ENCODE assay signal across 17 mouse cellular contexts in the genomic region with DNA sequence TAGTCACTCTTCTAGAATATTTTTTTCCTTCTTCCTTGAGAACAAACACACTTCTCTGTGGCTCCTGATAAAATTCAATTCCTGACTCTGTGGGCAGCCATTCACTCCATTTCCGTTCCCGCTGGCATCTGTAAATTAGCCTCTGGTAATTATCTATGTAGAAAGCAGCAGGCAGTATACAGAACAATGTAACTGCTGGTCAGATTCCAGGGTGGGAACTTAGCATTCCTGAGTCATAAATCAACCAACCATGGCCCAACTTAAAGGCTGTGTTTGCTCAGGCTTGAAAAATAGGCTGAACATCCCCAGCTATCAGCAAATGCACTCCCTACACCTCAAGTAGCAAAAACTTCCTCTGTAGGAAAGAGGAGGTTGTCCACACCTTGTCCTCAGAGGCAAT.
A peak's percentile ranks its signal among the peaks of the same experiment; 100 is the strongest.
DNase-seq lines count a peak whose midpoint lies in the region; ATAC-seq and TF ChIP-seq lines count a peak whose summit lies in the region.
"Had no signal": no experiment of that assay in that cellular context is flagged by ENCODE, and none has a peak within 500 bp of the region (broad histone marks: within the 10 kb centered on the region; RNA-seq: fewer than 3 reads in every experiment).

No protein-coding gene starts in this region.

- H3K9ac ChIP-seq in kidney, embryonic 16.5 days (replicated peaks; ENCODE audit: low read length), result no peak overlapping the region
- H3K9ac ChIP-seq in neural tube, embryonic 13.5 days, result no peak overlapping the region
- H3K9ac ChIP-seq in intestine, postnatal 0 days (ENCODE audit: low read depth, low read length), result no peak overlapping the region
- H3K9ac ChIP-seq: heart, embryonic 13.5 days; lung, embryonic 15.5 days had no signal

- no peak for TF ChIP-seq CTCF in intestine, postnatal 0 days (IDR thresholded peaks at IDR 0.05; ENCODE audit: low read depth)

- intact Hi-C loops in left cerebral cortex, postnatal 36 days (cut with DNase I), result no loop called here

- peak; percentile 93 for ATAC-seq in kidney, embryonic 16.5 days (ENCODE audit: low FRiP score, low TSS enrichment)
- ATAC-seq in neural tube, embryonic 13.5 days (ENCODE audit: low read depth), result peak; percentile 61; the same call in 1 of the 2 replicates
- no peak for ATAC-seq in intestine, postnatal 0 days
- ATAC-seq: CD4-positive, CD25-positive, alpha-beta regulatory T cell, adult 4 months had no signal

- no peak for DNase-seq in kidney, adult 18-20 months
- DNase-seq in R1 (ENCODE audit: low read depth, low spot score), result peak; percentile 87
- DNase-seq in embryo, embryonic 11 days, result peak; percentile 42
- no peak for DNase-seq in left cerebral cortex, postnatal 36 days (ENCODE audit: low spot score in 2 of 2)
- DNase-seq in heart, embryonic 10.5 days (ENCODE audit: low spot score), result no peak
- DNase-seq: cerebellum, adult 11 months; cerebellum, postnatal 36 days; kidney, adult 2 months; right cerebral cortex, postnatal 14 days; thymus, postnatal 25 days had no signal

- WGBS in kidney, embryonic 16.5 days, result 1% methylated on average over 2 of the region's 2 CpGs
- WGBS in neural tube, embryonic 13.5 days, result 3% methylated on average over 2 of the region's 2 CpGs
- 6% methylated on average over 2 of the region's 2 CpGs for WGBS in intestine, postnatal 0 days
- WGBS in heart, embryonic 10.5 days, result 37% methylated on average over 2 of the region's 2 CpGs

- no peaks in the 10 kb centered on the region for H3K36me3 ChIP-seq in kidney, embryonic 16.5 days (ENCODE audit: insufficient read depth, low read length)
- H3K36me3 ChIP-seq in neural tube, embryonic 13.5 days, result no peaks in the 10 kb centered on the region
- H3K36me3 ChIP-seq in intestine, postnatal 0 days (ENCODE audit: control insufficient read depth, insufficient read depth), result no peaks in the 10 kb centered on the region
- H3K36me3 ChIP-seq in heart, embryonic 10.5 days, result no peaks in the 10 kb centered on the region
- H3K36me3 ChIP-seq: heart, embryonic 13.5 days; hindbrain, embryonic 10.5 days; lung, embryonic 15.5 days had no signal

- H3K4me1 ChIP-seq in kidney, embryonic 16.5 days (ENCODE audit: insufficient read depth, low read length), result peaks cover 6% of the 10 kb centered on the region; the same call in 1 of the 2 replicates
- H3K4me1 ChIP-seq in neural tube, embryonic 13.5 days (replicated peaks), result peaks cover 15% of the 10 kb centered on the region
- no peaks in the 10 kb centered on the region for H3K4me1 ChIP-seq in intestine, postnatal 0 days (replicated peaks; ENCODE audit: control insufficient read depth, insufficient read depth, low read length)
- H3K4me1 ChIP-seq in heart, embryonic 10.5 days, result no peaks in the 10 kb centered on the region
- H3K4me1 ChIP-seq: heart, embryonic 13.5 days; lung, embryonic 15.5 days had no signal

- no peak overlapping the region for H3K4me2 ChIP-seq in kidney, embryonic 16.5 days (replicated peaks; ENCODE audit: low read depth, low read length)
- H3K4me2 ChIP-seq in neural tube, embryonic 13.5 days, result no peak overlapping the region
- no peak overlapping the region for H3K4me2 ChIP-seq in intestine, postnatal 0 days (replicated peaks; ENCODE audit: low read depth)
- H3K4me2 ChIP-seq: heart, embryonic 13.5 days; lung, embryonic 15.5 days had no signal

- H3K27me3 ChIP-seq in kidney, embryonic 16.5 days (ENCODE audit: insufficient read depth, low read length), result no peaks in the 10 kb centered on the region
- no peaks in the 10 kb centered on the region; the same call in 1 of the 2 replicates for H3K27me3 ChIP-seq in neural tube, embryonic 13.5 days
- H3K27me3 ChIP-seq in intestine, postnatal 0 days (replicated peaks; ENCODE audit: control insufficient read depth, insufficient read depth, low read length), result no peaks in the 10 kb centered on the region
- H3K27me3 ChIP-seq in heart, embryonic 10.5 days (ENCODE audit: insufficient read depth, poor library complexity, severe bottlenecking), result no peaks in the 10 kb centered on the region
- H3K27me3 ChIP-seq: heart, embryonic 13.5 days; lung, embryonic 15.5 days had no signal

- peaks cover 5% of the 10 kb centered on the region; the same call in 1 of the 2 replicates for H3K9me3 ChIP-seq in kidney, embryonic 16.5 days (ENCODE audit: low read length)
- H3K9me3 ChIP-seq in neural tube, embryonic 13.5 days, result no peaks in the 10 kb centered on the region
- H3K9me3 ChIP-seq in intestine, postnatal 0 days (ENCODE audit: control insufficient read depth), result no peaks in the 10 kb centered on the region
- H3K9me3 ChIP-seq in heart, embryonic 10.5 days, result no peaks in the 10 kb centered on the region
- H3K9me3 ChIP-seq: heart, embryonic 13.5 days; hindbrain, embryonic 10.5 days; lung, embryonic 15.5 days had no signal

- no peak overlapping the region for H3K4me3 ChIP-seq in kidney, embryonic 16.5 days (ENCODE audit: low read length)
- no peak overlapping the region for H3K4me3 ChIP-seq in neural tube, embryonic 13.5 days
- no peak overlapping the region for H3K4me3 ChIP-seq in intestine, postnatal 0 days (ENCODE audit: low read depth, low read length)
- H3K4me3 ChIP-seq in heart, embryonic 10.5 days, result no peak overlapping the region
- H3K4me3 ChIP-seq: heart, embryonic 13.5 days; hindbrain, embryonic 10.5 days; lung, embryonic 15.5 days had no signal

- H3K27ac ChIP-seq in kidney, embryonic 16.5 days (ENCODE audit: low read length), result peak overlapping the region; percentile 14; the same call in 1 of the 2 replicates
- H3K27ac ChIP-seq in neural tube, embryonic 13.5 days (replicated peaks), result 0 out of 2 replicates have a peak overlapping the region, but pooled peaks have one; percentile 0
- H3K27ac ChIP-seq in intestine, postnatal 0 days (ENCODE audit: low read depth, low read length), result no peak overlapping the region
- no peak overlapping the region for H3K27ac ChIP-seq in heart, embryonic 10.5 days
- H3K27ac ChIP-seq: heart, embryonic 13.5 days; hindbrain, embryonic 10.5 days; lung, embryonic 15.5 days had no signal

Comparison
In these comparisons a context has a peak if more than half of its experiments do, and no peak if none do; other contexts are left out.
1. H3K27ac ChIP-seq: peak in kidney, embryonic 16.5 days (single experiment) and neural tube, embryonic 13.5 days (single experiment); none in intestine, postnatal 0 days (single experiment) and heart, embryonic 10.5 days (single experiment).
2. DNase-seq: peak in R1 (single experiment) and embryo, embryonic 11 days (single experiment); none in kidney, adult 18-20 months (single experiment), left cerebral cortex, postnatal 36 days (0 of 2) and heart, embryonic 10.5 days (single experiment).